Mouse (Mus musculus): ENCODE data around the gene Atl2. TPM values are rescaled to one million over a fixed set of nuclear protein-coding genes. Genes with fewer than 3 reads are reported as not detected.

Gene Atl2
- polyA plus RNA-seq, 1 experiment from 2014 or later = 18.4 TPM

GRCm38 (mm10) chr17:79912174-79912573 lies 16.3 kb upstream of the Atl2 start:
- H3K27ac ChIP-seq = no peak overlapping the region
- H3K79me2 ChIP-seq (ENCODE audit: inconsistent target) = no peaks in the 10 kb centered on the region
- H3K4me3 ChIP-seq (ENCODE audit: inconsistent target) = no peak overlapping the region
- no peaks in the 10 kb centered on the region for H3K36me3 ChIP-seq (ENCODE audit: inconsistent target)
- WGBS (ENCODE audit: missing documents) = 86% methylated on average over 2 of the region's 2 CpGs

- no peaks in the 10 kb centered on the region for H3K79me2 ChIP-seq (ENCODE audit: inconsistent target)
- WGBS (ENCODE audit: missing documents) = 90% methylated on average over 3 of the region's 3 CpGs
- no peak overlapping the region for H3K4me3 ChIP-seq (ENCODE audit: inconsistent target)
- no peaks in the 10 kb centered on the region for H3K36me3 ChIP-seq (ENCODE audit: inconsistent target)
- no peak overlapping the region for H3K27ac ChIP-seq
Observed at GRCm38 (mm10) chr17:79911718-79912117, 15.8 kb upstream of the Atl2 start.

- H3K36me3 ChIP-seq (ENCODE audit: inconsistent target) = no peaks in the 10 kb centered on the region
- 89% methylated on average over 12 of the region's 12 CpGs for WGBS (ENCODE audit: missing documents)
- H3K27ac ChIP-seq = no peak overlapping the region
- no peak overlapping the region for H3K4me3 ChIP-seq (ENCODE audit: inconsistent target)
- H3K79me2 ChIP-seq (ENCODE audit: inconsistent target) = no peaks in the 10 kb centered on the region
Observed at GRCm38 (mm10) chr17:79909571-79909970, 13.6 kb upstream of the Atl2 start.

- H3K36me3 ChIP-seq (ENCODE audit: inconsistent target) = no peaks in the 10 kb centered on the region
- no peak overlapping the region for H3K4me3 ChIP-seq (ENCODE audit: inconsistent target)
- 81% methylated on average over 4 of the region's 4 CpGs for WGBS (ENCODE audit: missing documents)
- no peak overlapping the region for H3K27ac ChIP-seq
- no peaks in the 10 kb centered on the region for H3K79me2 ChIP-seq (ENCODE audit: inconsistent target)
Observed at GRCm38 (mm10) chr17:79907698-79908097, 11.8 kb upstream of the Atl2 start.

GRCm38 (mm10) chr17:79906791-79907494 lies 11.0 kb upstream of the Atl2 start:
- 85% methylated on average over 8 of the region's 8 CpGs for WGBS (ENCODE audit: missing documents)
- Histone ChIP-seq H3K4me3 (ENCODE audit: inconsistent target) (no peak overlapping the region), H3K79me2 (ENCODE audit: inconsistent target) (no peaks in the 10 kb centered on the region), H3K36me3 (ENCODE audit: inconsistent target) (no peaks in the 10 kb centered on the region), H3K27ac (no peak overlapping the region)

GRCm38 (mm10) chr17:79904593-79904992 lies 8.7 kb upstream of the Atl2 start:
- no peak overlapping the region for H3K27ac ChIP-seq
- H3K4me3 ChIP-seq (ENCODE audit: inconsistent target) = no peak overlapping the region
- 93% methylated on average over 4 of the region's 4 CpGs for WGBS (ENCODE audit: missing documents)
- no peaks in the 10 kb centered on the region for H3K79me2 ChIP-seq (ENCODE audit: inconsistent target)
- no peaks in the 10 kb centered on the region for H3K36me3 ChIP-seq (ENCODE audit: inconsistent target)

- Histone ChIP-seq H3K79me2 (ENCODE audit: inconsistent target) (no peaks in the 10 kb centered on the region), H3K27ac (no peak overlapping the region), H3K36me3 (ENCODE audit: inconsistent target) (no peaks in the 10 kb centered on the region), H3K4me3 (ENCODE audit: inconsistent target) (no peak overlapping the region)
- 85% methylated on average over 6 of the region's 6 CpGs for WGBS (ENCODE audit: missing documents)
Observed at GRCm38 (mm10) chr17:79901207-79901606, 5.3 kb upstream of the Atl2 start.

GRCm38 (mm10) chr17:79898156-79898746 lies 2.3 kb upstream of the Atl2 start:
- WGBS (ENCODE audit: missing documents) = 96% methylated on average over 6 of the region's 6 CpGs
- no peak overlapping the region for H3K4me3 ChIP-seq (ENCODE audit: inconsistent target)
- peaks cover 19% of the 10 kb centered on the region for H3K79me2 ChIP-seq (ENCODE audit: inconsistent target)
- H3K27ac ChIP-seq = no peak overlapping the region
- H3K36me3 ChIP-seq (ENCODE audit: inconsistent target) = no peaks in the 10 kb centered on the region

GRCm38 (mm10) chr17:79897666-79898065 lies 1.7 kb upstream of the Atl2 start:
- Histone ChIP-seq H3K27ac (no peak overlapping the region), H3K4me3 (ENCODE audit: inconsistent target) (no peak overlapping the region), H3K36me3 (ENCODE audit: inconsistent target) (no peaks in the 10 kb centered on the region), H3K79me2 (ENCODE audit: inconsistent target) (peaks cover 25% of the 10 kb centered on the region)
- WGBS (ENCODE audit: missing documents) = 87% methylated on average over 3 of the region's 3 CpGs

GRCm38 (mm10) chr17:79894971-79895882 lies 696 bp downstream of the Atl2 start:
- Histone ChIP-seq H3K36me3 (ENCODE audit: inconsistent target) (no peaks in the 10 kb centered on the region), H3K27ac (peak overlapping the region; percentile 43), H3K79me2 (ENCODE audit: inconsistent target) (peaks cover 49% of the 10 kb centered on the region), H3K4me3 (ENCODE audit: inconsistent target) (peak overlapping the region; percentile 71)
- WGBS (ENCODE audit: missing documents) = under 1% methylated on average over 67 of the region's 100 CpGs

GRCm38 (mm10) chr17:79894054-79894453 lies 1.9 kb downstream of the Atl2 start:
- Histone ChIP-seq H3K36me3 (ENCODE audit: inconsistent target) (no peaks in the 10 kb centered on the region), H3K27ac (no peak overlapping the region), H3K4me3 (ENCODE audit: inconsistent target) (peak overlapping the region; percentile 71; the same call in 1 of the 2 replicates), H3K79me2 (ENCODE audit: inconsistent target) (peaks cover 61% of the 10 kb centered on the region)
- 81% methylated on average over 4 of the region's 4 CpGs for WGBS (ENCODE audit: missing documents)

- H3K4me3 ChIP-seq (ENCODE audit: inconsistent target) = no peak overlapping the region
- no peak overlapping the region for H3K27ac ChIP-seq
- WGBS (ENCODE audit: missing documents) = 87% methylated on average over 7 of the region's 7 CpGs
- H3K79me2 ChIP-seq (ENCODE audit: inconsistent target) = peaks cover 82% of the 10 kb centered on the region
- no peaks in the 10 kb centered on the region for H3K36me3 ChIP-seq (ENCODE audit: inconsistent target)
Observed at GRCm38 (mm10) chr17:79891944-79892343, 4.0 kb downstream of the Atl2 start.

GRCm38 (mm10) chr17:79887926-79888325 lies 8.0 kb downstream of the Atl2 start:
- Histone ChIP-seq H3K27ac (no peak overlapping the region), H3K79me2 (ENCODE audit: inconsistent target) (peaks cover 100% of the 10 kb centered on the region), H3K36me3 (ENCODE audit: inconsistent target) (no peaks in the 10 kb centered on the region), H3K4me3 (ENCODE audit: inconsistent target) (no peak overlapping the region)
- whole genome bisulfite sequencing (ENCODE audit: missing documents) = 88% methylated on average over 1 of the region's 1 CpGs

GRCm38 (mm10) chr17:79883198-79883597 lies 12.7 kb downstream of the Atl2 start:
- no peaks in the 10 kb centered on the region for H3K36me3 ChIP-seq (ENCODE audit: inconsistent target)
- no peak overlapping the region for H3K27ac ChIP-seq
- 59% methylated on average over 4 of the region's 4 CpGs for WGBS (ENCODE audit: missing documents)
- no peak overlapping the region for H3K4me3 ChIP-seq (ENCODE audit: inconsistent target)
- peaks cover 93% of the 10 kb centered on the region for H3K79me2 ChIP-seq (ENCODE audit: inconsistent target)

GRCm38 (mm10) chr17:79865027-79865426 lies 30.9 kb downstream of the Atl2 start:
- no peaks in the 10 kb centered on the region for H3K79me2 ChIP-seq (ENCODE audit: inconsistent target)
- H3K27ac ChIP-seq = no peak overlapping the region
- WGBS (ENCODE audit: missing documents) = 85% methylated on average over 5 of the region's 5 CpGs
- no peak overlapping the region for H3K4me3 ChIP-seq (ENCODE audit: inconsistent target)
- peaks cover 30% of the 10 kb centered on the region for H3K36me3 ChIP-seq (ENCODE audit: inconsistent target)

Data from macrophage (primary cell).